Mouse (Mus musculus) kidney, adult 9 months (tissue): ENCODE data around the gene Ppp1ca.

Source experiments
- DNase-seq: peaks from one replicate; pipeline ENCODE4 v3.0.0; 2022

Ppp1ca gene

DNA sequence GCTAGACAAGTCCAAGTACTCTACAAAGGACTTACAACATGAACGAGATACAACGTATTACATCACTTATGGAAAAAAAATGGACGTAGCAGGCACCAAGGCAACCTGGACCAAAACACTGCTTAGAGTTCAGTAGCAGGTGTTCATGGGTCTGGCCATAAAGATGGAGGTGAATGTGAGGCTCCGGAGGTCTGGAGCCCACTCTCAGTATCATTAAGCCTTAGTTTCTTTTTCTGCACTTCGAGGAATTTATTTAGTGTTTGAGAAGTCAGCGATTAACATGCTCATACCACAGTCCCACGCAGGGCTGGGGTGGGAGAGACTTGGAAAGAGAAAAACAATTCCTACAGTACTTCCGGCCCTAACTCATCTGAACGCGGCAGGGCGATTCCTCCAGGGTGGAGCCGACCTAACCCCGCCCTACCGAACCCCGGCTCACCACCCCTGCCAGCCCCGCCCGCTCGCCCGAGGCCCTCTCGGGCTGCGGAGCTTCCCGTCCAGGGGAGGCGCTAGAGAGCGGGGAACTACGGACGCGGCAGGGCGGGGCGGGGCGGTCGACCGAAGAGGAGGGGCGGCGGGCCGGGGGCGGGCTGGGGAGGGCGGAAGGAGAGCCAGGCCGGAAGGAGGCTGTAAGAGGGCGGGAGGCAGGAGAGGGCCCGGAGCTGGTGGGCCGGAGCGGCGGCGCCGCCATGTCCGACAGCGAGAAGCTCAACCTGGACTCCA lies at the start of gene Ppp1ca:
Gene Ppp1ca (plus strand): TSS at position 538 of the 723 bp plus-strand sequence.
- DNase-seq: peak; percentile 93

DNA sequence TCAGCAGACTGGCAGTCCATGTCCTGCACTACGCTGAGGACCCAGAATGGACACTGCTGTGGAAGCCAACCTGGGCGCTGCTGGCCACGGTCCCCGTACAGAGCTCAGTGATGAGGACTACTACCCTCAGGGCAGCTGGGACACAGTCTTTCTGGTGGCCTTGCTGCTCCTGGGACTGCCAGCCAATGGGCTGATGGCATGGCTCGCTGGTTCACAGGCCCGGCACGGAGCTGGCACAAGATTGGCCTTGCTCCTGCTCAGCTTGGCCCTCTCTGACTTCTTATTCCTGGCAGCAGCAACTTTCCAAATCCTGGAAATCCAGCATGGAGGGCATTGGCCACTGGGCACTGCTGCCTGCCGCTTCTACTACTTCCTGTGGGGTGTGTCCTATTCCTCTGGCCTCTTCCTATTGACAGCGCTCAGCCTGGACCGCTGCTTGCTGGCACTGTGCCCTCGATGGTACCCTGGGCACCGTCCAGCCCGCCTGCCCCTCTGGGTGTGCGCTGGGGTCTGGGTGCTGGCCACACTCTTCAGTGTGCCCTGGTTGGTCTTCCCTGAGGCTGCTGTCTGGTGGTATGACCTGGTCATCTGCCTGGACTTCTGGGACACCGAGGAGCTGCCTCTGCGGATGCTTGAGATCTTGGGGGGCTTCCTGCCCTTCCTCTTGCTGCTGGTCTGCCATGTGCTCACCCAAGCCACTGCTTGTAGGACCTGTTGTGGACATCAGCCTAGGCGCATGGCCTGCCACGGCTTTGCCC lies 49.3 kb upstream of the Ppp1ca start:
- DNase-seq: peak; percentile 51

DNA sequence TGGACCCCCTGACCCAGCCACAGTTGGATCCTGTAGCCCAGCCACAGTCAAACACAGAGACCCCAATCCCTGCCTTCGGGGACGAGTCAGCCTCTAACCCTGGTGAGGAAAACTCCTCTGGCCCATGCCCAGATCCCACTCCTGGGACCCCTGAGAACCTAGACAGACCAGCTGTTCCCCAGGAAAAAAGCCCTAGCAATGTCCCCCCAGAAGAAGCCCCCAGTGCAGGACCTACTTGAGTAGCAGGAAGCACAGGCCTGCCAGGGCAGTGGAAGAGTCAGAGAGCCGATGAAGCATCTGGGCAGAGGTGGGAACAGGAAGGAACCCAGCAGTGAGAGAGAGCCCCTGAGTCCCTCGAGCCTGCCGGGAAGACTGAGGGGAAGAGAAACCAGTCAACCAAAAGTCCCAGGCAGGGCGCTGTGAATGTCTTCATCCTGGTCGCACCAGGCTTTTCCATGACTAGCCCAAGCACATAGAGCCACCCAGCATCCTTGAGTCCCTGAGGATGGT lies 48.1 kb upstream of the Ppp1ca start, which contains the start of gene Cabp4:
Gene Cabp4 (minus strand): TSS at position 275 of the 510 bp plus-strand sequence.
- DNase-seq: no peak

DNA sequence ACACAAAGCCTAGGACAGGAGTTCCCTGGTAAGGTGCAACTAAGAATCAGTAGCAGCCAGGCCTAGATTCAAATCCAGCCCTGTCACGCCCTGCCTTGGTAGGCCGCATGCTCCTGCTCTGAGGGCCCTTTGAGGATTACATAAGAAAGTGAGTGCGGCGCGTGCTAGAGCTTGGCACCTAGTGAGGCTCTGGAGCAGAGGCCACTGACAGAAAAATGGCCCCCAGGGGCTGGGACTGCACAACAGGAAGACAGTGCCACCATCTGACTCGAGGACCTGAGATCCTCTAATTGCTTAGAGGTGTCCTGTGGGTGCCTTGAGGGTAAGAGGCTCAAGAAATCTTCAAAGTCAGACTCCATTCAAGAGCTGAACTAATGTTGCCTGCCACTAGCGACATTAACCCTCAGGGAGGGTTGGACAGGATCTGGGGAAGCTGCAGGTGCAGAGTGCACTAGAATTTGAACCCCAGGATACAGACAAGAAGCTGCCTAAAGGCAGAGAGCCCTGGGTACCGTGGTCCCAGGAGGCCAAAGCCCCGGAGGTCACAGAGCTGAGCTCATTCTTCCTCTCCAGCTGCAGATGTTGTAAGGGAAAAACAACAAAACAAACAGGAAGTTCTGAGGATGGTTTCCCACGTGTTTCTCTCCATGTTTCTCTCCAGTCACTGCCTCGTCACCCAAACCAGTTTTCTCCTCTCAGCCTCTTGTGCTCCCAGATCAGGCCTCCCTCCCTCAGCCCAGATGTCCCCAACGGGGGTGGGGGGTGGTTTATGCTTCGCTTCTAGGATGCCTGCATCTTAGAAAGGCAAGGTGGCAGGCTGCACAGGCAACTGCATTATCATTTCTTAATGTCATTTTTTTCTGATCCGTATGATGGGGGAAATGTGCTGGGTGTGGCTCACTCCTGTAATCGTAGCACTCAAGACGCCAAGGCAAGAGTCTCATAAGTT lies 47.0 kb upstream of the Ppp1ca start:
- DNase-seq: peak; percentile 49

DNA sequence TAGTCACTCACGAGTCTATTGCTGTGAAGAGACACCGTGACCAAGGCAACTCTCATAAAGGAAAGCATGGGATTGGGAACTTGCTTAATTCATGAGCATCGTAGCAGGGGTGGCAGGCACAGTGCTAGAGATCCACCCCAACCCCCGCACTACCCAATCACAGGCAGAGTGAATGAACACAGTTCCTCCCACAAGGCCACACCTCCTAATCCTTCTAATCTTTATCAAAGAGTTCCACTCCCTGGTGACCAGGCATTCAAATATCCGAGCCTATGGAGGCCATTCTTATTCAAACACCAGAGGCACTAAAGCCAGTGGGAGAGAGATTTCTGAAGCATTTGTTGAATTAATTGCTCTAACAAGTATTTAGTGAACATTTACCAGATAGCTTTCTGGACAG lies 45.9 kb upstream of the Ppp1ca start:
- DNase-seq: peak; percentile 11

DNA sequence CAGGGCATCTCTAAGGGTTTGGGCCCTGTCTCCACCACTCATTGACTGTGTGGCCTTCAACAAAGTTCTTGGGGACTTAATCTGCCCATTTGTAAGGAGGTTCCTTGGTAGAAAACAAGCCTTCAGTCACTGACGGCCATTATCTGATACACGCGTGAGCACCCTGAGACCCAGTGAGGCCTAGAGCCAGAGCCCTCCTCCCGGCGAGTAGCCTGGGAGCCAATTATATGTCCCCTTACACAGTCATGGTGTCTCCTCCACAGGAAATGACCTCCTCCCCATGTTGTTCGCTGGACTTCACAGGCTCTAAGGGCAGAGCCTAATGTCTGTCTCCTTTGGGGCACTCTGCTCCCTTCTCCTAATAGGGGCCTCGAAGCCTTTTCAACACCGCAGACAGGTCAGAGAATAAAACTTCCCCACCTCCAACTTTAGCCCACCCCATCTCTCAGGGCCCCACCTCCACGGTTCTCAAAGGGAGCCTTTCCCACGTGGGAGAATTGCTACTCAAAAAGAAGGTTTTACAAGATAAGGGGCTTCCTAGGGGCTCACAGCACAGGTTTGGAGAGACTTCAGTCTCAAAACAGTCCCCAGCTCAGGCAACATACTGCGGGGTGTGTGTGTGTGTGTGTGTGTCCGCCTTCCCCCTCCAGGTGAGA lies 45.4 kb upstream of the Ppp1ca start:
- no peak for DNase-seq

DNA sequence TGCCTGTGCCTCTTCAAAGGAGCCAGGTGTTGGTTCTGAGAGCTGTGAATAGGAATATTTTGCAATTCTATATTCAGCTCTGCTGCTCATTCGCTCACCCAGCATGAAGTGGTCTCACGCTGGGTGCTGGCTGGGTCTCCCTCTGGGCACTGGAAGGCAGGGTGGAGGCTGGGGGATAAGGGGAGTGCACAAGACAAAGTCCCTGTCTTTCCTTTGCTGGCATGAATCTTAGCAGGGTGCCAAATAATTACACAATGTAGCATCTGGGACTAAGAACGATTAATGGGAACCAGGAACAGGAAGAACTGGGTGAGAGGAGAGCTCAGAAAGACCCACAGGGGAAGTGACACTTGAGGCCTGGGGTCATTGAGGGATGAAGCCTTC lies 44.9 kb upstream of the Ppp1ca start:
- peak; percentile 33 for DNase-seq

DNA sequence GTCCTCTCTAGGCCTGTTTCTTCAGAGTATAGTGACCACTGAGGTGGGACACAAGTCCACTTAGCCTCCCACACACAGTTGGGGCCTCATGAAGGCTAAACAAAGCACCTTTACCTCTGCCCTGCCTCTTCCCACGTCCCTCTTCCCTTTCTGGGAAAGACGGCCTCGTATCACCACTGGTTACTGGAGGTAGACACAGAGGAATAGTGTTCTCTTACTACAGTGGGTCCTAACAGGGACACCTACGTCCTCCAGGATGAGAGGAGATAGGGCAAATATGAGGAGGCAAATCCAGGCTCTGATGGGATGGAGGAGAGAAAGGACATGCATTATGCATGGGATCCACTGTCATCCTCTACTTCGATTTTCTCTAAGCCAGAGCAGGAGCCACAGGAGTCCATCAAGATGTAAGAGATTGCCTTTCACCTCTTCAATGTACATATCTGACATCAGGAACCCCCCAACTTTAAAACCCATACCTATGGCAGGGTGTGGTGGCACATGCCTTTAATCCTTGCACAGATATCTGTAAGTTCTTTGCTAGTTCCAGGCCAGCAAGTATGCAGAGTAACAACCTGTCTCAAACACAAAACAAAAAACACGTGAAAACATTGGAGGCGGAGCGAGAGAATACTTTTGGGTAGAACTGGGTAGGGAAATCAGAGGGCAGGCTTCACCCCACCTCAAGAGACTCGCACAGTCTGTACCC lies 43.9 kb upstream of the Ppp1ca start:
- no peak for DNase-seq

DNA sequence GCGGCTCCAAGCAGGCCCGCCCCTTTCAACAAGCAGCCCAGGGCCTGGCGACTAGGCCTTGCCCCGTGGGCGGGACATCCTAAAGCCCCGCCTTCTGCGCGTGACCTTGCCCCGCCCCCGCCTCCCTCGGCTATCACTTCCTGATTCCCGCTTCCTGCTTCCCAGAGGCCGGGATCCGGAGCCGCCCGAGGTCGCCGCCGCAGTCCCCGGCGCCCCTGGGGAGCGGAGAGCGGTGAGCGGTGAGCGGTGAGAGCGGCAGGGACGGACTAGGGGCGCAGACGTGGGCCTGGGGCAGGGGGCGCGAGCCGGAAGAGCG lies 43.4 kb upstream of the Ppp1ca start, which contains the start of gene Coro1b:
Gene Coro1b (plus strand): TSS at position 129 of the 316 bp plus-strand sequence.
- DNase-seq: peak; percentile 98

DNA sequence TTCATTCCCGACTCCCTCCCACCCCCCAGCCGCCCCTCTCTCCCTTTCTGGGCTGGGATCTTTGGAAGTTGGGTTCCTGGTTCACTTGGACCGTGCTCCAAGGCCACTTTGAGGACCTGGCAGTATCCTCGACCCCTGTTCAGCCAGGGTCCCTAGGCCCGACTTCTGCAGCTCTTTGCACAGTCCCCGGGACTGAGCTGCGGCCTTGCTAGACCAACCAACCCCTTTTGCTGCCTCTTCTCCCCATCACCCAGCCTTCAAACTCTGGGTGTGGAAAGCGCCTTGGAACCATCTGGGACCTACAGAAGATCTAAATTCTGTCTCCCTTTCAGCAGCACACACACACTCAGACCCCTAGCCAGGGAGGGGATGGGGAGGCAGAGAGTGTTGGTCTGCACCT lies 43.0 kb upstream of the Ppp1ca start:
- DNase-seq: peak; percentile 32

DNA sequence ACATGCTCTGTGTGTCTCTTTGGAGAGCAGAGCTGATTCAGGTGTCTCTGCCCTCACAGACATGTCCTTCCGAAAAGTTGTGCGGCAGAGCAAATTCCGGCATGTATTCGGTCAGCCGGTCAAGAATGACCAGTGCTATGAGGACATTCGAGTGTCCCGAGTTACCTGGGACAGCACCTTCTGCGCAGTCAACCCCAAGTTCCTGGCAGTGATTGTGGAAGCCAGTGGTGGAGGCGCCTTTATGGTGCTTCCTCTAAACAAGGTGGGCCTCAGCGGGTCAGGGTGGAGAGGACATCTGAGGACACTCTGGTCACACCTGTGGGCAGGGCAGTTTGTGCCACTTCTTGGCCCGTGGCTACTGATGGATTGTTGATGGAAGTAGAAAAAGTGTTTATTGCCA lies 42.6 kb upstream of the Ppp1ca start:
- no peak for DNase-seq

DNA sequence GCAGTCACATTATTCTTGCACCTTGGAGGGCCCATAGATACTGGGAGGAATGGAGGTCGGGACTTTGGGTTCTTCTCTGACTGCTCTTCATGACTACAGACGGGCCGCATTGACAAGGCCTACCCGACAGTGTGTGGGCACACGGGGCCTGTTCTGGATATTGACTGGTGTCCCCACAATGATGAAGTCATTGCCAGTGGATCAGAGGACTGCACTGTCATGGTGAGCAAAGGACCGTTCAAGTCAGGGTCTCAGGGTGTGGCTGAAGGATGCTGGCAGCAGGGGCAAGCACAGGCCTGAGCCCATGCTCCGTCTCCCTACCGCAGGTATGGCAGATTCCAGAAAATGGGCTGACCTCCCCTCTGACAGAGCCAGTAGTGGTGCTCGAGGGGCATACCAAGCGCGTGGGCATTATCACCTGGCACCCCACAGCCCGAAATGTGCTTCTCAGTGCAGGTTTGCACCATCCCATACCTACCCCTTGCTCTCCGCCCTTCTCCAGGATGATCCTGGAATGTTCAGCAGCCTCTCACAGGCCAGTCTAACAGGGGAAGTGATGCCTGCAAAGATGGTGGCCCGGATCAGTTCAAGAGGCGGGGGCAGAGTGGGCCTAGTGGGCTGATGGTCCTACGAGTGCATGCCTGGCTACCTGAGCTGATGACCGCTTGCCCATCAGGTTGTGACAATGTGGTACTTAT lies 42.0 kb upstream of the Ppp1ca start:
- DNase-seq: no peak

DNA sequence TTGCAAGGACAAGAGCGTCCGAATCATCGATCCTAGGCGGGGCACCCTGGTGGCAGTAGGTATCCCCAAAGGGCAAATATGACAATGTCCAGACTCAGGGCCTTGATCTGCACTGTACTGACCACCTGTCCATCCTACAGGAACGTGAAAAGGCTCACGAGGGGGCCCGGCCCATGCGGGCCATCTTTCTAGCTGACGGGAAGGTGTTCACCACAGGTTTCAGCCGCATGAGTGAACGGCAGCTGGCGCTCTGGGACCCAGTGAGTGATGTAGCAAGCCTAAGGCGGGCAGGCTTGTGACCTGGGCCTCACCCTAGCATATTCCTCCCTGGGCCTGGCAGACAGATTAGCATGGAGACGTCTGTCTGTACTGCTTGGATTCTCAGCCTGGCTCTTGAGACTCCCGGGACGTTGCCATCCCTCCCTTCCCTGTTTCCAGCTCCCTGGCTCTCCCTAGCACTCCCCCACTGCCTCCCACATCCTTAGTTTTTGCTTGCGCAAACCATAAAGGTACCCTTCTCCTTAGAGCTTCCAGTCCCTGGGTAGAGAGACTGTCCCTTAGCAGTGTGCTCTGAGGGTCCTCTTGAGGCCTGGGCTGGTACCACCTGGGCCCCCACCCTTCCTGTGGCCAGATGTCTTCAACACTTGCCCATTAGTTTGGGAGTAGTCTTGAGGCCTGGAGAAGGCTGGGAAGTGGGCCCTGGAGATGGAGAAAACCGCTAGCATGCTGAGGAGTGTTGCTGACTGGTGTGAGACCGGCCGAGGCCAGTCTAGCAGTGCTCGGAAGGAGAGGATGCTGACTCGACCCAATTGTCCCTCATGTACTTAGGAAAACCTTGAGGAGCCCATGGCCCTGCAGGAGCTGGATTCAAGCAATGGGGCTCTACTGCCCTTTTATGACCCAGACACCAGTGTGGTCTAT lies 41.0 kb upstream of the Ppp1ca start:
- no peak for DNase-seq

DNA sequence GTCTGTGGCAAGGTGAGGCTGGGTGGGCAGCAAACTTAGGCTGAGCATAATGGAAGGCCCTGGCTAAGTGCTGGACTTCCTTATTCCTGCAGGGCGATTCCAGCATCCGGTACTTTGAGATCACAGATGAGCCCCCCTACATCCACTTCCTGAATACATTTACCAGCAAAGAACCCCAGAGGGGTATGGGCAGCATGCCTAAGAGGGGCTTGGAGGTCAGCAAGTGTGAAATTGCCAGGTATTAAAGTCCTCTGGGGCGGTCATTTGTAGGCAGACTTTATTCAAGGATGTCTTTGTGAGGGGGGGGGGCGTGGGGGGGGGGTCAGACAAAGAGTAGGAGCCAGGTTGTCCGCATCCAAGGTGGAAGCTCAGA lies 40.4 kb upstream of the Ppp1ca start:
- DNase-seq: no peak

DNA sequence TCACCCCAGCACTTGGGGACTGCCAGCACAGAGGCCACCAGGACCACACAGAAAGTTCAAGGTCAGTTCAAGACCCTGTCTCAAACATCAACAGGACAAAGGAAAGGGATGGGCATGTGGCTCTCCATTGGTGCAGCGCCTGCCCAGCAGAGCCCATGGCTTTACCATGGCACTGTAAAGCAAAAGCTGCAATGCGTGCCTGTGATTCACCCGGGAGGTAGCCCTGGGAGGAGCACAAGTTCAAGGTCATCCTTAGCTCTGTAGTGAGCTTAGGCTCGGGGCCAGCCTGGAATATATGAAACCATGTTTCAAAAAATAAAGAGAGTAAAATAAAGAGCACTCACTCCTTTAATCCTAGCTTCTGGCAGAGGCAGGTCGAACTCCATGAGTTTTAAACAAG lies 40.0 kb upstream of the Ppp1ca start:
- DNase-seq: no peak

DNA sequence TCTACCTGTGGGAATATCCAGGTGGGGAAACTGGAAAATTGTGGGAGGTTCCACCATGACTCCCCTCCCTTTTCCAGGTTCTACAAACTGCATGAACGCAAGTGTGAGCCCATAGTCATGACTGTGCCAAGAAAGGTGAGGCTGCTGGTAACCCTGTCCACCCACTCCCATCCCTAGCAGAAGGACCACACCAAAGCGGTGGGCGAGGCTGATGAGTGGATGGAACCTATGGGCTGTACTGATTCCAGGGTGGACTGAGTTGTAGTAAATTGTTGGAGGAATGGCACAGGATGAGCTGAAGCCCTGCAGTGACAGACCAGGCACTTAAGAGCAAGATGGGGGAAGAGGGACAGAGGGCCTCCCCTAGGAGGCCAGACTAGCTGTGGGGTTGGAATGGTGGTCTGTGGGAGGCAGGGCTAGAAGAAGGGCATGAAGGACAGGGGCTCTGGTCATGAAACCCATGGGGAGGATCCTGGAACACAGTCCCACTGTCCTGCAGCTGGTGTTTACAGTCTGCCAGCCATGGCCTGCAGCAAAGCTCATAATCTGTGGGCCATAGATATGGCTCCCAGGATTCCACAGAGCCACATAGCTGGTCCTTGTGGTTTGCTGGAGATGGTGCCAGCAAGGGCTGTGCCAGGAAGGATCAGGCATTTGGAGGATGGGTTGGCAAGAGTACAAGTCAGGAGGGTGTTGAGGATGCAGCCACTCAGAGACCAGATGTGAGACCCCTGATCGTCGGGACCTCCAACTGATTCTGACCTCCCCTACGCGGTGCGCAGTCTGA lies 39.2 kb upstream of the Ppp1ca start:
- no peak for DNase-seq

DNA sequence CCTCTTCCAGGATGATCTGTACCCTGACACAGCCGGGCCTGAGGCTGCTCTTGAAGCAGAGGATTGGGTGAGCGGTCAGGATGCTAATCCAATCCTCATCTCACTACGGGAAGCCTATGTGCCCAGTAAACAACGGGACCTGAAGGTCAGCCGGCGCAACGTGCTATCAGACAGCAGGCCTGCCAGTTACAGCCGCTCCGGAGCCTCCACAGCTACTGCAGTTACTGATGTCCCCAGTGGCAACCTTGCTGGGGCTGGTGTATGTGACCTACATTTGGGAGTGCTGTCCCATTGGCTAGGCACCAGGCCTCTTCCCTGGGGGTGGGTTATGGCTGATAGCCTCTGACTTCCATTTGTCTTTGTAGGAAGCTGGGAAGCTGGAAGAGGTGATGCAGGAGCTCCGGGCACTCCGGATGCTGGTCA lies 38.6 kb upstream of the Ppp1ca start, which contains the start of gene Ptprcap:
Gene Ptprcap (plus strand): TSS at position 373 of the 423 bp plus-strand sequence.
- no peak for DNase-seq

DNA sequence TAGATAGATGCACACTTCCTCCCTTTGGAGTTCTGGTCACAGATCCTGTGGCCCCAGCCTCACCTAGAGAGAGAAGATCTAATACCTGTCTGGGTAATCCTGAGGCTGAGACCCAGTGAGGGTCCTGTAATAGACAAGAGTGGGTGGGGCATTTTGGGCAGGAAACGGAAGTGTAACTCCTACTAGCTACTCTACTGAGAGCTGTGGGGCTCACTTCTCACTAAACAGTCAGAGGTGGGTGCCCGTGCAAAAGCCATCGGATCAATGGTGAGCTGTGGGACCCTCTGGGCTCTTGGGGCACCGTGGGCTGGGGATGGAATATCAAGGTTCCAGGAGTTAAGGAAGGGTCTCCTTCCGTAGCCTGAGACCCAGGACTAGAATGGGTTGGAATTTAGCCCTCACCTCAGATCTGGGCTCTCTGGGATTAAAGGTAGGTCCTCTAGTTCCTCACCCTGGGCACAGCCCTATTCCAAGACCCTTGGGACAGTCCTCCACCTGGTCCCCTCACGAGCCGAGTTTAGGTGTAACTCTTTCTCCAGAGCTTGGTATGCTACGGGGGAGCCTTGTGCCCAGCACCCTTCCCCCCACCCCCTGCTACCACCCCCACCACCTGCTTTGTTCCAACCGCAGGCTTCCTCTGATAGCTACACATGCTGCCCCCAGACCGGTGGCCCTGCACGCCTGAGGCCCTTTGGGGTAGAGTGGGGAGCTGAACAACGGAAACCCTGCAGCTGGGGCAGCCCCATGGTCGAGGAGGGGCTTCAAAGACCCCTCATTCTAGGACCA lies 37.2 kb upstream of the Ppp1ca start:
- no peak for DNase-seq
